ENCODE assay signal across 22 mouse cellular contexts in the genomic region with DNA sequence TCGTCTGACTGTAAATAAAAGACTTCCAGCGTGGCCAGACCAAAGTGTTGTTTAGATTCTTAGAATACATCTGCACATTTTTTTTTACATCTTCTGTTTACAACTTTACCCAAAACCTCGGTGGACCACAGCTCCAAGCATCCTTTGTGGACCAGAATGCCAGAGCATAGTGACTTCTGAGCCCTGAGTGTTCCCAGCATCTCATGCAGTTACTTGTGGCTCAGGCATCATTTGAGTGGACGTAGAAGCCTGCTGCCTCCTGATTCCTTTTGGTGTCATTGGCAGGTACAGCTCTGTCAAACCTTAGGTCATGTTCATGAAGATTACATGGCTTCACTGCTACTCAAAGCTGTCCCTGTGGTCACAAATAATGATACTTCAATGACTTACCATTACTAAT.
DNase-seq lines count a peak whose midpoint lies in the region; ATAC-seq and TF ChIP-seq lines count a peak whose summit lies in the region.
"Had no signal": no experiment of that assay in that cellular context is flagged by ENCODE, and none has a peak within 500 bp of the region (broad histone marks: within the 10 kb centered on the region; RNA-seq: fewer than 3 reads in every experiment).

No protein-coding gene starts in this region.

- H3K4me2 ChIP-seq in heart, embryonic 11.5 days = no peak overlapping the region
- no peak overlapping the region for H3K4me2 ChIP-seq in midbrain, embryonic 11.5 days
- H3K4me2 ChIP-seq: embryonic facial prominence, embryonic 13.5 days; embryonic facial prominence, embryonic 15.5 days; forebrain, embryonic 12.5 days had no signal

- 56% methylated on average over 4 of the region's 4 CpGs for WGBS in heart, adult 2 months
- 70% methylated on average over 4 of the region's 4 CpGs for WGBS in heart, embryonic 11.5 days (ENCODE audit: insufficient replicate concordance)
- 80% methylated on average over 4 of the region's 4 CpGs for WGBS in thymus, adult 2 months
- 86% methylated on average over 4 of the region's 4 CpGs for WGBS in midbrain, embryonic 11.5 days

- no peak for TF ChIP-seq EP300 in heart, adult 2 months (IDR thresholded peaks at IDR 0.05; ENCODE audit: insufficient read depth, low read depth, low read length)

- intact Hi-C loops in heart, adult 2 months (cut with DNase I) = no loop called here

- no peak for DNase-seq in heart, adult 2 months
- no peak for DNase-seq in thymus, adult 2 months
- no peak for DNase-seq in thymus, postnatal 4 days
- peak; percentile 55 for DNase-seq in naive thymus-derived CD4-positive, alpha-beta T cell, adult 2 months (ENCODE audit: low read depth)
- no peak for DNase-seq in midbrain, embryonic 11.5 days (ENCODE audit: low spot score, missing footprints)
- DNase-seq: adrenal gland, adult 2 months; adrenal gland, postnatal 10 days; adrenal gland, postnatal 25 days; cerebellum, adult 11 months; cerebellum, adult 18-20 months; cerebellum, adult 8-10 months; cerebellum, adult 9-11 months; cerebellum, postnatal 14 days; cerebellum, postnatal 36 days; embryo, embryonic 11 days had no signal

- H3K79me2 ChIP-seq in heart, adult 2 months (replicated peaks; ENCODE audit: control insufficient read depth, insufficient read depth, low read length) = peaks cover 4% of the 10 kb centered on the region

- TF ChIP-seq POLR2A in heart, adult 2 months (IDR thresholded peaks at IDR 0.05; ENCODE audit: insufficient read depth, low read depth, low read length) = no peak
- TF ChIP-seq POLR2A in thymus, adult 2 months (IDR thresholded peaks at IDR 0.05; ENCODE audit: control insufficient read depth, extremely low read depth, insufficient read depth, low read length, poor library complexity) = no peak

- peaks cover 61% of the 10 kb centered on the region for H3K36me3 ChIP-seq in heart, adult 2 months (ENCODE audit: control insufficient read depth, insufficient read depth, low read length)
- peaks cover 5% of the 10 kb centered on the region; the same call in 1 of the 2 replicates for H3K36me3 ChIP-seq in heart, embryonic 11.5 days (ENCODE audit: control insufficient read depth, insufficient read depth, low read length)
- H3K36me3 ChIP-seq in thymus, adult 2 months (ENCODE audit: control insufficient read depth, insufficient read depth, low read length) = peaks cover 90% of the 10 kb centered on the region
- H3K36me3 ChIP-seq in midbrain, embryonic 11.5 days (ENCODE audit: control insufficient read depth, insufficient read depth, low read length) = no peaks in the 10 kb centered on the region
- H3K36me3 ChIP-seq: forebrain, embryonic 10.5 days; forebrain, embryonic 12.5 days had no signal

- H3K9me3 ChIP-seq in heart, embryonic 11.5 days (replicated peaks; ENCODE audit: control insufficient read depth, low read length) = no peaks in the 10 kb centered on the region
- H3K9me3 ChIP-seq in midbrain, embryonic 11.5 days (ENCODE audit: control insufficient read depth, low read length) = no peaks in the 10 kb centered on the region
- H3K9me3 ChIP-seq: embryonic facial prominence, embryonic 13.5 days; embryonic facial prominence, embryonic 15.5 days; forebrain, embryonic 10.5 days; forebrain, embryonic 12.5 days had no signal

- H3K9ac ChIP-seq in heart, adult 2 months (ENCODE audit: low read depth, low read length) = no peak overlapping the region
- H3K9ac ChIP-seq in heart, embryonic 11.5 days (ENCODE audit: low read depth, low read length) = no peak overlapping the region
- H3K9ac ChIP-seq in midbrain, embryonic 11.5 days (ENCODE audit: low read length) = no peak overlapping the region
- H3K9ac ChIP-seq: embryonic facial prominence, embryonic 13.5 days; embryonic facial prominence, embryonic 15.5 days; forebrain, embryonic 12.5 days had no signal

- ATAC-seq in heart, embryonic 11.5 days (replicated peaks; ENCODE audit: insufficient number of reproducible peaks, low FRiP score, low TSS enrichment) = no peak
- no peak for ATAC-seq in midbrain, embryonic 11.5 days (ENCODE audit: low FRiP score)
- ATAC-seq: forebrain, embryonic 14.5 days had no signal

- H3K4me3 ChIP-seq in heart, adult 2 months = no peak overlapping the region
- no peak overlapping the region for H3K4me3 ChIP-seq in heart, embryonic 11.5 days (ENCODE audit: low read depth, low read length)
- H3K4me3 ChIP-seq in thymus, adult 2 months (ENCODE audit: control insufficient read depth, insufficient read depth, low read length) = no peak overlapping the region
- H3K4me3 ChIP-seq in midbrain, embryonic 11.5 days (ENCODE audit: low read depth, low read length) = no peak overlapping the region
- H3K4me3 ChIP-seq: embryonic facial prominence, embryonic 13.5 days; embryonic facial prominence, embryonic 15.5 days; erythroblast, embryonic 14.5 days; forebrain, embryonic 10.5 days; forebrain, embryonic 12.5 days had no signal

- H3K4me1 ChIP-seq in heart, adult 2 months (ENCODE audit: control insufficient read depth, insufficient read depth, low read length) = peaks cover 44% of the 10 kb centered on the region
- H3K4me1 ChIP-seq in heart, embryonic 11.5 days (ENCODE audit: control insufficient read depth, insufficient read depth, low read length) = no peaks in the 10 kb centered on the region
- H3K4me1 ChIP-seq in thymus, adult 2 months (replicated peaks; ENCODE audit: control insufficient read depth, insufficient read depth, low read length) = peaks cover 48% of the 10 kb centered on the region
- H3K4me1 ChIP-seq in midbrain, embryonic 11.5 days (ENCODE audit: control insufficient read depth, insufficient read depth, low read length) = no peaks in the 10 kb centered on the region
- H3K4me1 ChIP-seq: embryonic facial prominence, embryonic 15.5 days; forebrain, embryonic 12.5 days had no signal

- H3K27me3 ChIP-seq in heart, adult 2 months (ENCODE audit: control insufficient read depth, insufficient read depth, low read length) = no peaks in the 10 kb centered on the region
- H3K27me3 ChIP-seq in heart, embryonic 11.5 days (ENCODE audit: control insufficient read depth, insufficient read depth, low read length) = no peaks in the 10 kb centered on the region
- no peaks in the 10 kb centered on the region for H3K27me3 ChIP-seq in thymus, adult 2 months (ENCODE audit: control insufficient read depth, insufficient read depth, low read length)
- H3K27me3 ChIP-seq in midbrain, embryonic 11.5 days (ENCODE audit: control insufficient read depth, insufficient read depth, low read length) = no peaks in the 10 kb centered on the region
- H3K27me3 ChIP-seq: embryonic facial prominence, embryonic 13.5 days; embryonic facial prominence, embryonic 15.5 days had no signal

- no peak for TF ChIP-seq CTCF in heart, adult 2 months (IDR thresholded peaks at IDR 0.05)
- no peak for TF ChIP-seq CTCF in thymus, adult 2 months (IDR thresholded peaks at IDR 0.05; ENCODE audit: borderline replicate concordance, control insufficient read depth, extremely low read depth, insufficient read depth, low read length, poor library complexity)

- peak overlapping the region; percentile 0; the same call in 1 of the 2 replicates for H3K27ac ChIP-seq in heart, adult 2 months
- H3K27ac ChIP-seq in heart, embryonic 11.5 days (ENCODE audit: low read depth, low read length) = no peak overlapping the region
- peak overlapping the region; percentile 39; the same call in 1 of the 2 replicates for H3K27ac ChIP-seq in thymus, adult 2 months (ENCODE audit: control insufficient read depth, insufficient read depth, low read length)
- H3K27ac ChIP-seq in midbrain, embryonic 11.5 days (ENCODE audit: low read depth, low read length) = no peak overlapping the region
- H3K27ac ChIP-seq: embryonic facial prominence, embryonic 13.5 days; embryonic facial prominence, embryonic 15.5 days; forebrain, embryonic 10.5 days; forebrain, embryonic 12.5 days had no signal

Comparison
In these comparisons a context has a peak if more than half of its experiments do, and no peak if none do; other contexts are left out.
1. H3K27ac ChIP-seq: peak in heart, adult 2 months (single experiment) and thymus, adult 2 months (single experiment); none in heart, embryonic 11.5 days (single experiment) and midbrain, embryonic 11.5 days (single experiment).